Mouse (Mus musculus) frontal cortex, adult 2 months (tissue): ENCODE measurements at regions not wholly inside any gene's neighbourhood (a gene's known extent, or its start where the extent isn't known, plus 50 kb on each side); places are given as distances from the start of the nearest gene placed in this dataset.
A peak's percentile ranks its signal among the peaks of the same experiment; 100 is the strongest.

ENCODE experiments used
- DNase-seq, 2 experiments: peaks; one replicate each; pipeline ENCODE4 v3.0.0; 2022; ENCODE audit warnings: low spot score in 1 of 2; ENCODE audit errors: extremely low spot score in 1 of 2

DNA sequence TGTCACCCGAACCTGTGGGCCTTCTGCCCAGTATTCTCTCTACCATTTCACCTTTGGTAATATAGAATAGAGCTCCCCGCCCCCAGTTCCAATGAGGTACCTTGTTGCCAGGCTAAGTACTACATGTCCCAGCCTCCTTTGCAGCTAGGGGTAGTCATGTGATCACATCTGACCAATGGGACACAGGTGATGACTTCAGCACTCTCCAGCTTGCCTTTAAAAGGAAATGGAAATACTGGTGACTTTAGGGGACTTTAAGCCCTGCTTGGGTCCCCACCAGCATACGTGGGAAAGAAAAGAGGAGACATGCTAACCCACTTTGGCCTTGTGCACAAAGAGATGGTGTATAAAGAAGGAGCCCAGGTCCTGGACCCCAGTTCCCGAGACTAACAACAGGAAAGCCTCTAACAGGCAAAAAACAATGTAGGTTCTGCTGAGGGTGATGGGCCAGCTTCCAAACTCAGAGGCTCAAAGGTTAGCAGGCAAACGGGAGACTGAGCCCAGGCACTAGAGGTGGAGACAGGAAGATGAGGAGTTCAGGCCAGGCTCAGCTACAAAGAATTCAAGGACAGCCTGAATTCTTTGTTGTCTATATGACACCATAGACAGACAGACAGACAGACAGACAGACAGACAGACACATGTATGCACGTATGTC is 103.5 kb downstream of the 1700001O22Rik start:
- DNase-seq: peak; percentile 90

DNA sequence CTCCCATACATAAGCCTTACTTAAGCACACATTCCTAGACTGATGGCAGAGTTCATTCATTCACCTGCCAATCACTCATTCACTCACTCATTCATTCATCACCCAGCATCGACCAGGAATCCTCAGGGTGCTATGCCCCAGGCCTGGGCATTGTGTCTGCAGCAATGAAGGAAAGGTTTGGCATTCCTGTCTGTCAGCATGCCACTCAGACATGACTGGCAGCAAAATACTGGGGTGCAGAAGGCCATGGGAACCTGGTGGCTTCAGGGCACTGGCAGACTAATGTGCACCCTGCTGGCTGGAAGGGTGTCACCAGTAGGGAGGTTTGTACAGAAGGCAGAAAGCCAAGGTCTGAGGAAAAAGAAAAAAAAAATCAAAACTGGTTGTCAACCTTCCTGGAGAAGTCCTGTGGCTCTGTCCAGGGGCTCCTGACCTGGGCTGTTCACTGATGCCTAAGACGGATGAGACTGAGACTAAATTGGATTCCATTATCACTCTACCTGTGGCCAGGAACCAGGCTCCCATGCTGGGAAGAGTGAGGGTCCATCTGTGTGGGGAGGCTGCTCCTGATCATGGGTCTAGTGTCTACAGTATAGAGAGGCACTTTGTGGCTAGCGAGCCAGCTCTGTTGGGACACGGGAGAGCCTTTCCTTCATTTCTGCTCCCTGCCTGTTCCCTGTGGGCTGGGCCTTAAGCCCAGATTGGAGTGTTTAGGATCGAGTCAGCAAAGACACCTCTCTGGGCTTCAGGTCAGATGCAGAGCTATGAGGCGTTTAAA is 104.1 kb downstream of the Cstad start:
- DNase-seq: no peak

GRCm38 (mm10) chr2:30697851-30698250 is 103.0 kb downstream of the Cstad start:
- DNase-seq: no peak

DNA sequence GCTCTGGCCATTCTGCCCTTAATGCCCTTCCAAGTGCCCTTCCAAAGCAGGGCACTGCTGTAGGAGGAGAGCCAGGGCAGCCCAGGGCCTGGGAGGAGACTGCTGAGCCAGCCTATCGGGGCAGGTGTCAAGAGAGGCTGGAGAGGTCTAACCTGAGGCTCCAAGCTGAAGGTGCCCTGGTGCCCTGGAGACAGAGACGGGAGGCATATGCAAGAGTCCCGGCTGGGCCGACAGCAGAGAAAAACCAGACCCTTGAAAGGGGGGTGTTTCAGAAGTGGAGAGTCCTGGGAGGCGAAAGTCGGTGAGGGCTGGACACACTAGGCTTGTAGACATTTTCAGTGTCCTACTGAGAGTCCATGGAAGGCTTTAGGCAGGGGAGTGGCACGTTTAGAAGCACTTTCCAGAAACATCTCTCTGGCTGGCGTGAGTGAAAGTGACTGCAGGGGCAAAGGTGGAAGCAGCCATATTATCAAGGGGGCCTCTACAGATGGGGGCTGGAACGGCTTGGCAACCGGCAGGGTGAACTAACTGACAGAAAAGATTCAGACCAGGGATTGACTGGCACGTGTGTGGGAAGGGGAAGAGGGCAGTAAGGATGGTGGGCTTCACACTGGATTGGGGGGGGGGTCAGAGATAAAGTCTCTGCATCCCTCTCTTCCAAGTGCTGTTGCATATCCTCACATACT is 101.1 kb downstream of the Cstad start:
- no peak for DNase-seq

DNA sequence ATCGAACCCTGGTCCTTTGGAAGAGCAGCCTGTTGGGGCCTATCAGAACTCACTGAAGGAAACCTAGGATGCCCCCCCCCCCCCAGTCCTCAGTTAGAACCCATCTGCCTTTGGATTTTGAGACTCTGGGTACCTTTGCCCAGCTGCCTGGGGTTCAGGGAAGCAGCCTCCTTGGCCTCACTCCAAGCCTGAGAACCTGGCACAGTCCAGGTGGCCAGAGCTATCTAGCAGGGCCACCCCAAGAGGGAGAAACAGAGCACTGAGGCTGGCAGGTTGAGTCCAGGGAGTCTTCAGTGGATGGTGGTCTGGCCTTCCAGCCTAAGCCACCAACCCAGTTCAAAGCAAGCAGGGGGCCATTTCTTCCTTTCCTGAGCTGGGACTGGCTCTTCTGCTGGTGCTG is 100.2 kb downstream of the Cstad start:
- no peak for DNase-seq

GRCm38 (mm10) chr2:30693206-30694035 is 98.6 kb downstream of the Cstad start:
- DNase-seq: peak; percentile 79 to 89

DNA sequence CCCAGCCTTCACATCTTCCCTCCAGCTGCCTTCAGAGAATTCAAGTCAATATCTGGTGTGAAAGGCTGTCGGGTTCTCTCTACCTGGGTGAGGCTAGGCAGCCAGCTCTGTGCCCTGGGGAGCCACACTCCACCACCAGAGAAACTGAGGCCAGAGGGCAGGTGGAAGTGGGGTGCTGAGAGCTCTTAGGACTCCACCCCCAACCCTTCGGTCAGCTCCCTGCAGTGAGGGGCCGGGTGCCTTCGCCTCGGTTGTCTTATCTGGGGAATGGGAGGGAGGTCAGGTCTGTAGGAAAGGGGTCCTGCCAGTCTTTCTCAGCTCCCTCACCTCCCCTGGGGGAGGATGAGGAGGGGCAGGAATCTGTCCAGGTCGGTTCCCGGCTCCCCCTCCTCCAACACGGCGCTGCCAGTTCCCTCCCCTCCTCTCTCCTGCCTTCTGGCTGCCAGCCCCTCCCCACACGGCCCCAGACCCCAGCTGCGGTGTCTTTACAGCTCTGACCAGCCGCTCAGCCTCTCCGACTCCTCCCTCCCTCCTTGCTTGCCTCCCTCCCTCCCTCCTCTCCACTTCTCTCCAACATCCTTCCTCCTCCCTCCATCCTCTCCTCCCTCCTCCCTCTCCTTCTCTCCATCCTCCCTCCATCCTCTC is 97.8 kb downstream of the Cstad start:
- DNase-seq: no peak

- peak; percentile 84 to 94 for DNase-seq
Measured at GRCm38 (mm10) chr2:30691857-30692560, 97.2 kb downstream of the Cstad start.

DNA sequence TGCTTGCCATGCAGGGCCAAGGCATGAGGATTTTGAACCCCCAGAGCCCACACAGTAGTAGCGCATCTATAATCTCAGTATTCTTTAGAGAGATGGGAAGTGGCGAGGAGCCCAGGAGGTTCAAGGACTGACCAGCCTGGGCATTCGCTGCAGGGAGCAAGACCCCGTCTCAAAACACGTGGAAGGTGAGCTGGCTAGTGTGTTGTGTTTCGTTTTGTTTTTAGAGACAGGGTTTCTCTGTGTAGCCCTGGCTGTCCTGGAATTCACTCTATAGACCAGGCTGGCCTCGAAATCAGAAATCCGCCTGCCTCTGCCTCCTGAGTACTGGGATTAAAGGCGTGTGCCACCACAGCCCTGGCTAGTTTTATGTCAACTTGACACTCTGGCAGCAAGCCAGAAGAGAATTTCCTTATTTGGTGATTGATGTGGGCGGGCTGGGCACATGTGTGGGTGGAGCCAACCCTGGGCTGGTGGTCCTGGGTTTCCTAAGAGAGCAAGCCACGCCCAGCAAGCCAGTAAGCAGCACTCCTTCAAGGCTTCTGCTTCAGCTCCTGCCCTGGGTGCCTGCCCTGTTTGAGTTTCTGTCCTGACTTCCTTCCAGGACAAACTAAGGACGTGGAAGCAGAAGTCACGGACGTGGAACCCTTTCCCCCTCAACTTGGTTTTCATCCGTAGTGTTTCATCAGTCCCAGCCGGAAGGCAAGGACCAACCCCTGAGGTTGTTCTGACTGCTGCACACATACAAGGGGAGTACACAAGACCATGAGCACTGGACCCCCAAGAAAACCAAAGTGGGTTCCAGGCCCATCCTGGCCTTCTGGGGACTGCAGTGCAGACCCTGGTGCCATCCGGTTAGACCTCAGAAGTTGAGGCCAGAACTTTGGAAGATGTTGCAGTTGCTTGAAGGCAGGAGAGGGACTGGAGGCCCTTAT is 96.4 kb downstream of the Cstad start:
- DNase-seq: no peak

DNA sequence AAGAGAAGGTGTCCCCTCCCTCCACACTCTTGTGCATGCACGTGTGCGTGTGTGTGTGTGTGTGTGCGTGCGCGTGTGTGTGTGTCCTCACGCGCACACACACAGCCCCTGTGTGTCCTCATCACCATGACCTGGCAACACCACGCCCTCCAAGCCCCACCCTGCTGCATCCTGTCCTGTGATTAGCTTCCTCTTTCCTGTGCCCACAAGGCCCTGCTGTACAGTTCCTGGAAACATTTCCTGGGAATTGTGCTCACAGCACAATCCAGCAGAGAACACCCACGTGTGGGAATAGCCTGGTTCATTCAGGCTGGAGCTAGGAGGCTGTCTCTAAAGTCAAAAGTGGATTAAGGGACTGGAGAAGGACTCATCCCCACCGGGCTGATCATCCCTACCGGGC is 95.5 kb downstream of the Cstad start:
- DNase-seq: no peak

DNA sequence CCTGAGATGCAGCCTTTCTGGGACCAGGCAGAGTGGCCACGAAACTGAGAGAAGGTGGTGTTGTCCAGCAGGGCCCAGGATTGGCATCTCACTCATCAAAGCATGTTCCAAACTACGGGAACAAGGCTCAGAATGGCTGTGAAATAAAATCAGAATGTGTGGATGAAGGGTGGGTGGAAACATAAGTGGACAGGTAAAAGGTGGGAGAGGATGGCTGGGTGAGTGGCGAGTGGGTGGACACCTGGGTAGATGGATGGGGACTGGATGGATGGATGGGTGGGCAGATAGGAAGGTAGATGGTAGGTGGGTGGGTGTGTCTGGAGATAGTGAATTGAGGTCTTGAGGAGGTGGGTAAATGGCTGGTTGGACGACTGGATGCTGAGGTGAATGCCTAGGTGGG is 93.6 kb downstream of the Cstad start:
- no peak for DNase-seq

- DNase-seq: peak in 1 of 2 experiments; percentile 71
Measured at GRCm38 (mm10) chr2:30687121-30687551, 92.3 kb downstream of the Cstad start.

GRCm38 (mm10) chr2:30686359-30686758 is 91.5 kb downstream of the Cstad start:
- no peak for DNase-seq

DNA sequence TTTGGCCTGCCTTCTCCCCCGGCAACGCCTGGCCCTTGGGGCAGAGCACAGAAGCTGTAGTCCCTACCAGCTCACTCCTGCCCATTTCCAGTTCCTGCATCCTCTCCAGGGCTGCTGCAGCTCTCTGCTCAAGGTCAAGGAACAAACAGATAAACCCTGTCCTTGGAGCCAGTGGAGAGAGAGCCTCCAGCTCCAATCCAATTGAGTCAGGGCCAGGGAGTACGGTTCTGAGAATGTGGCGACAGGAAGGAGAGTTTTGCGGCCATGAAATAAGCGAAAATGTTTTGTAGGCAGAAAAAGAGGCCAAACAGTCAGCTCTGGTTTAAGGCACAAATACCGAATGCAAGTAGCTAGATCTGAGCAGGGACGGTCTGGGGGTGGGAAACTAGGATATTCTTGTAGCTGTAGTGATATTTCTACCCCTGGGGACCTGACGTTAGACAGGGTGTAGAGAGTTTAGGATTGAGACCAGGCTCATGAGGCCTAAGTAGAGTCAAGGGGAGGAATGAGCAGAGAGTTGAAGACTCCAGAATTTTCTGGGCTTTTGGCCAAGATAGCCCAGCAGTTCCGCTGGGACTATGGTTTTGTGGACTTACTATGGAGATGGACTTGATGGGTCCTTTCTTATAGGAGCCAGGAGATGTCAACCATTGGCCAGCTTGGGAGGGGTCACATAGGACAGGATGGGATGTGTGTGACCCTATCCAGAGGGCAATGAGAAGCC is 90.5 kb downstream of the Cstad start:
- no peak for DNase-seq

DNA sequence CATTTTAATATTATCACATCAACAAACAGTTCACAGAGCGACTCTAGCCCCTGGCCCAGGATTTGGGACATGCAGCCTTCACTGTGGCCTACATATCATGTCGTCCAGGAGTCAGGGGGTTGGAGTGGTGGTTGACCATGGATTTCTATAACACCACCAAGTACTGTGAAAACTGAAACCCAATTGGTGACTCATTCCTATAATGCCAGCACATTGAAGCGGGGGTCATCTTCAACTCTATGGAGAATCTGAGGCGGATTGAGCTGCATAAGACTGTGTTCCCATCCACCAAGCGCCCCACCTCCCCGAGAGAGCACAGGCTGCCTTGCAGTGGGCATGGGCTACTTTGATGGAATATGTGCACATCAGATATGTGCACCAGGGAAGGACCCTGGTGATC is 89.6 kb downstream of the Cstad start:
- no peak for DNase-seq

GRCm38 (mm10) chr2:30682146-30682825 is 87.4 kb downstream of the Cstad start:
- no peak for DNase-seq

DNA sequence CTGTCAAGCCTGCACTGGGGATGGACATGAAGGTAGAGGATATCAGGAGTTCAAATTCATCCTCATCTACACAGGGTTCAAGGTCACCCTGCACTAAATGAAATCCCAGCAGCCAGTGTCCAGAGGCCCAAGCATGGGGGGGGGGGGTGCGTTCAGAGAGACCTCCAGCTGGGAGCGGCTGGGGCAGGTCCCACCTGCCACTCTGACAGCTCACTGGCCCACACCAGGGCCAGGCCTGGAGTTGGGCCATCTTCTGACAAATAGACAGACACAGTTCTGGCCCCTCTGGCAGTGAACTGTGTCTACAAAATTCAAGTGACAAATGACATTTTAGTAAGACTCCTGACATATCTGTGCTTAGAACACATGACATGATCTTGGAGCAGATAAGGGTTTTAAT is 86.8 kb downstream of the Cstad start:
- no peak for DNase-seq
